Mouse (Mus musculus) mesoderm, embryonic 11.5 days (tissue): ENCODE data around the gene Atxn7l3b.
A peak's percentile ranks its signal among the peaks of the same experiment; 100 is the strongest.

Experiments used
- DNase-seq: peaks from one replicate; pipeline ENCODE4 v3.0.0-alpha.2; 2012; ENCODE audit warnings: low read depth, low spot score

Atxn7l3b gene

GRCm38 (mm10) chr10:112876655-112877393 is 52.0 kb downstream of the Atxn7l3b start:
- peak; percentile 44 for DNase-seq
